Mouse (Mus musculus) adrenal gland, adult 8-10 months (tissue): ENCODE data around the gene Ssr1. TPM values are rescaled to one million over a fixed set of nuclear protein-coding genes. Genes with fewer than 3 reads are reported as not detected.

ENCODE experiments used
- DNase-seq: peaks from one replicate; pipeline ENCODE4 v3.0.0; 2022
- total RNA-seq, 4 experiments: library from RNA; stranded (reverse); gene quantifications; 2 replicates each; pipeline ENCODE4 v1.2.4; 2022

Gene Ssr1
- 100 to 1,000 TPM; 154 to 167 (median 160) TPM for total RNA-seq

GRCm38 (mm10) chr13:37993704-37994404 lies at the start of gene Ssr1:
Gene Ssr1, minus strand, starts transcription at chr13:37994217.
- peak; percentile 92 for DNase-seq

- DNase-seq: peak; percentile 25
Observed at GRCm38 (mm10) chr13:38037811-38038210, 43.8 kb upstream of the Ssr1 start.

GRCm38 (mm10) chr13:38037044-38037687 lies 43.1 kb upstream of the Ssr1 start, which contains the start of gene Cage1:
Gene Cage1, minus strand, starts transcription at chr13:38037069.
- peak; percentile 96 for DNase-seq

GRCm38 (mm10) chr13:38036343-38037043 lies 42.5 kb upstream of the Ssr1 start, which contains the start of gene Riok1:
Gene Riok1, plus strand, starts transcription at chr13:38036995.
- DNase-seq: peak; percentile 18

- DNase-seq: no peak
Observed at GRCm38 (mm10) chr13:38028407-38028806, 34.4 kb upstream of the Ssr1 start.

- no peak for DNase-seq
Observed at GRCm38 (mm10) chr13:38027618-38028248, 33.7 kb upstream of the Ssr1 start.

- no peak for DNase-seq
Observed at GRCm38 (mm10) chr13:38025874-38026273, 31.9 kb upstream of the Ssr1 start.

- no peak for DNase-seq
Observed at GRCm38 (mm10) chr13:38018791-38019190, 24.8 kb upstream of the Ssr1 start.

- DNase-seq: no peak
Observed at GRCm38 (mm10) chr13:38015591-38015990, 21.6 kb upstream of the Ssr1 start.

GRCm38 (mm10) chr13:38012436-38012835 lies 18.4 kb upstream of the Ssr1 start:
- DNase-seq: no peak

- DNase-seq: no peak
Observed at GRCm38 (mm10) chr13:38010444-38010910, 16.5 kb upstream of the Ssr1 start.

GRCm38 (mm10) chr13:38009721-38010408 lies 15.8 kb upstream of the Ssr1 start:
- no peak for DNase-seq

- DNase-seq: no peak
Observed at GRCm38 (mm10) chr13:38007972-38008371, 14.0 kb upstream of the Ssr1 start.

GRCm38 (mm10) chr13:38002461-38002860 lies 8.4 kb upstream of the Ssr1 start:
- no peak for DNase-seq

GRCm38 (mm10) chr13:37999713-38000112 lies 5.7 kb upstream of the Ssr1 start:
- no peak for DNase-seq

- no peak for DNase-seq
Observed at GRCm38 (mm10) chr13:37994405-37994749, 360 bp upstream of the Ssr1 start.

GRCm38 (mm10) chr13:37993376-37993703 lies 677 bp downstream of the Ssr1 start:
- no peak for DNase-seq

- DNase-seq: no peak
Observed at GRCm38 (mm10) chr13:37992638-37993371, 1.2 kb downstream of the Ssr1 start.

- DNase-seq: no peak
Observed at GRCm38 (mm10) chr13:37989701-37990100, 4.3 kb downstream of the Ssr1 start.

GRCm38 (mm10) chr13:37986166-37986565 lies 7.9 kb downstream of the Ssr1 start:
- no peak for DNase-seq

- DNase-seq: no peak
Observed at GRCm38 (mm10) chr13:37981063-37981462, 13.0 kb downstream of the Ssr1 start.

GRCm38 (mm10) chr13:37980346-37980745 lies 13.7 kb downstream of the Ssr1 start:
- no peak for DNase-seq
